Mouse (Mus musculus): ENCODE measurements at regions not wholly inside any gene's neighbourhood (a gene's known extent, or its start where the extent isn't known, plus 50 kb on each side); places are given as distances from the start of the nearest gene placed in this dataset.

GRCm38 (mm10) chr4:91071263-91071662, 329.3 kb downstream of the Elavl2 start:
- no peak for TF ChIP-seq EP300 (IDR thresholded peaks at IDR 0.05; ENCODE audit: insufficient read depth, low read depth, low read length)
- TF ChIP-seq POLR2A (IDR thresholded peaks at IDR 0.05; ENCODE audit: insufficient read depth, low read depth, low read length): no peak
- no peak for TF ChIP-seq CTCF (IDR thresholded peaks at IDR 0.05)
- H3K27ac ChIP-seq: no peak overlapping the region
- WGBS: 89% methylated on average over 2 of the region's 2 CpGs

GRCm38 (mm10) chr4:91060933-91061332, 339.7 kb downstream of the Elavl2 start:
- H3K4me3 ChIP-seq: no peak overlapping the region
- no peaks in the 10 kb centered on the region for H3K36me3 ChIP-seq (ENCODE audit: control insufficient read depth, insufficient read depth, low read length)
- WGBS: 22% methylated on average over 2 of the region's 2 CpGs
- no peak overlapping the region for H3K9ac ChIP-seq (ENCODE audit: low read depth, low read length)
- intact Hi-C loops (cut with DNase I): no loop called here
- no peaks in the 10 kb centered on the region for H3K79me2 ChIP-seq (replicated peaks; ENCODE audit: control insufficient read depth, insufficient read depth, low read length)
- DNase-seq: no peak
- H3K27me3 ChIP-seq (ENCODE audit: control insufficient read depth, insufficient read depth, low read length): no peaks in the 10 kb centered on the region
- no peak for TF ChIP-seq CTCF (IDR thresholded peaks at IDR 0.05)
- TF ChIP-seq POLR2A (IDR thresholded peaks at IDR 0.05; ENCODE audit: insufficient read depth, low read depth, low read length): no peak
- no peak for TF ChIP-seq EP300 (IDR thresholded peaks at IDR 0.05; ENCODE audit: insufficient read depth, low read depth, low read length)
- H3K27ac ChIP-seq: no peak overlapping the region
- no peaks in the 10 kb centered on the region for H3K4me1 ChIP-seq (ENCODE audit: control insufficient read depth, insufficient read depth, low read length)

More at GRCm38 (mm10) chr4:91071263-91071662, 329.3 kb downstream of the Elavl2 start:
- Histone ChIP-seq H3K4me1 (ENCODE audit: control insufficient read depth, insufficient read depth, low read length) (no peaks in the 10 kb centered on the region), H3K9ac (ENCODE audit: low read depth, low read length) (no peak overlapping the region), H3K79me2 (replicated peaks; ENCODE audit: control insufficient read depth, insufficient read depth, low read length) (no peaks in the 10 kb centered on the region), H3K27me3 (ENCODE audit: control insufficient read depth, insufficient read depth, low read length) (no peaks in the 10 kb centered on the region), H3K4me3 (no peak overlapping the region), H3K36me3 (ENCODE audit: control insufficient read depth, insufficient read depth, low read length) (no peaks in the 10 kb centered on the region)
- intact Hi-C loops (cut with DNase I): no loop called here
- DNase-seq: no peak

- H3K79me2 ChIP-seq (replicated peaks; ENCODE audit: control insufficient read depth, insufficient read depth, low read length): no peaks in the 10 kb centered on the region
- TF ChIP-seq CTCF (IDR thresholded peaks at IDR 0.05) (no peak), EP300 (IDR thresholded peaks at IDR 0.05; ENCODE audit: insufficient read depth, low read depth, low read length) (no peak), POLR2A (IDR thresholded peaks at IDR 0.05; ENCODE audit: insufficient read depth, low read depth, low read length) (no peak)
- intact Hi-C loops (cut with DNase I): no loop called here
- no peaks in the 10 kb centered on the region for H3K27me3 ChIP-seq (ENCODE audit: control insufficient read depth, insufficient read depth, low read length)
- 25% methylated on average over 2 of the region's 2 CpGs for WGBS
- no peak overlapping the region for H3K27ac ChIP-seq
- no peaks in the 10 kb centered on the region for H3K4me1 ChIP-seq (ENCODE audit: control insufficient read depth, insufficient read depth, low read length)
- no peak for DNase-seq
- H3K9ac ChIP-seq (ENCODE audit: low read depth, low read length): no peak overlapping the region
- H3K36me3 ChIP-seq (ENCODE audit: control insufficient read depth, insufficient read depth, low read length): no peaks in the 10 kb centered on the region
- no peak overlapping the region for H3K4me3 ChIP-seq
These were observed 348.7 kb downstream of the Elavl2 start for GRCm38 (mm10) chr4:91051913-91052312.

- Histone ChIP-seq H3K9ac (ENCODE audit: low read depth, low read length) (no peak overlapping the region), H3K36me3 (ENCODE audit: control insufficient read depth, insufficient read depth, low read length) (no peaks in the 10 kb centered on the region), H3K79me2 (replicated peaks; ENCODE audit: control insufficient read depth, insufficient read depth, low read length) (no peaks in the 10 kb centered on the region), H3K4me3 (no peak overlapping the region), H3K4me1 (ENCODE audit: control insufficient read depth, insufficient read depth, low read length) (no peaks in the 10 kb centered on the region), H3K27me3 (ENCODE audit: control insufficient read depth, insufficient read depth, low read length) (no peaks in the 10 kb centered on the region), H3K27ac (no peak overlapping the region)
- intact Hi-C loops (cut with DNase I): no loop called here
- no peak for DNase-seq
- WGBS: 81% methylated on average over 2 of the region's 2 CpGs
- TF ChIP-seq CTCF (IDR thresholded peaks at IDR 0.05): no peak
- TF ChIP-seq POLR2A (IDR thresholded peaks at IDR 0.05; ENCODE audit: insufficient read depth, low read depth, low read length): no peak
- no peak for TF ChIP-seq EP300 (IDR thresholded peaks at IDR 0.05; ENCODE audit: insufficient read depth, low read depth, low read length)
These were observed 371.1 kb downstream of the Elavl2 start for GRCm38 (mm10) chr4:91029462-91029861.

GRCm38 (mm10) chr4:91028013-91028626, 372.5 kb downstream of the Elavl2 start:
- Histone ChIP-seq H3K4me3 (no peak overlapping the region), H3K79me2 (replicated peaks; ENCODE audit: control insufficient read depth, insufficient read depth, low read length) (no peaks in the 10 kb centered on the region), H3K36me3 (ENCODE audit: control insufficient read depth, insufficient read depth, low read length) (no peaks in the 10 kb centered on the region), H3K27me3 (ENCODE audit: control insufficient read depth, insufficient read depth, low read length) (no peaks in the 10 kb centered on the region), H3K27ac (no peak overlapping the region), H3K4me1 (ENCODE audit: control insufficient read depth, insufficient read depth, low read length) (no peaks in the 10 kb centered on the region), H3K9ac (ENCODE audit: low read depth, low read length) (no peak overlapping the region)
- no peak for TF ChIP-seq EP300 (IDR thresholded peaks at IDR 0.05; ENCODE audit: insufficient read depth, low read depth, low read length)
- no peak for TF ChIP-seq POLR2A (IDR thresholded peaks at IDR 0.05; ENCODE audit: insufficient read depth, low read depth, low read length)
- TF ChIP-seq CTCF (IDR thresholded peaks at IDR 0.05): no peak
- DNase-seq: no peak
- intact Hi-C loops (cut with DNase I): no loop called here
- 82% methylated on average over 6 of the region's 6 CpGs for WGBS

- intact Hi-C loops (cut with DNase I): no loop called here
- Histone ChIP-seq H3K4me3 (no peak overlapping the region), H3K36me3 (ENCODE audit: control insufficient read depth, insufficient read depth, low read length) (no peaks in the 10 kb centered on the region), H3K9ac (ENCODE audit: low read depth, low read length) (no peak overlapping the region), H3K27ac (no peak overlapping the region), H3K27me3 (ENCODE audit: control insufficient read depth, insufficient read depth, low read length) (no peaks in the 10 kb centered on the region), H3K79me2 (replicated peaks; ENCODE audit: control insufficient read depth, insufficient read depth, low read length) (no peaks in the 10 kb centered on the region), H3K4me1 (ENCODE audit: control insufficient read depth, insufficient read depth, low read length) (no peaks in the 10 kb centered on the region)
- DNase-seq: no peak
- WGBS: 60% methylated on average over 2 of the region's 2 CpGs
- TF ChIP-seq CTCF (IDR thresholded peaks at IDR 0.05) (no peak), EP300 (IDR thresholded peaks at IDR 0.05; ENCODE audit: insufficient read depth, low read depth, low read length) (no peak), POLR2A (IDR thresholded peaks at IDR 0.05; ENCODE audit: insufficient read depth, low read depth, low read length) (no peak)
These were observed 404.0 kb downstream of the Elavl2 start for GRCm38 (mm10) chr4:90996388-90997092.

Data from heart, adult 2 months (tissue).